Mouse (Mus musculus): ENCODE results near the gene Ip6k1. TPM values are rescaled to one million over a fixed set of nuclear protein-coding genes. Genes with fewer than 3 reads are reported as not detected.

Ip6k1 gene
- 120 to 135 TPM (median 126 TPM) in 4 replicates for total RNA-seq (2023; ENCODE audit: inconsistent age)

GRCm38 (mm10) chr9:108001922-108002770, at the start of gene Ip6k1:
Ip6k1 (plus strand) TSS chr9:108002501.

GRCm38 (mm10) chr9:107975399-107976386, 26.6 kb upstream of the Ip6k1 start, which contains the start of gene Uba7:
Uba7 (plus strand) TSS chr9:107975505.

GRCm38 (mm10) chr9:107982681-107983346, 19.5 kb upstream of the Ip6k1 start, which contains the start of gene Gm20661:
Gm20661 (plus strand) TSS chr9:107983058.

GRCm38 (mm10) chr9:107985131-107986119, 16.9 kb upstream of the Ip6k1 start, which contains the start of gene Inka1:
Inka1 (minus strand) TSS chr9:107985879.

GRCm38 (mm10) chr9:107992197-107992596, 10.1 kb upstream of the Ip6k1 start, which contains the start of gene Cdhr4:
Cdhr4 (plus strand) TSS chr9:107992497.

GRCm38 (mm10) chr9:107996049-107996448, 6.3 kb upstream of the Ip6k1 start, which contains the start of gene Gm20662:
Gm20662 (plus strand) TSS chr9:107996349.

GRCm38 (mm10) chr9:108049016-108049455, 46.7 kb downstream of the Ip6k1 start, which contains the start of gene Gmppb:
Gmppb (plus strand) TSS chr9:108049242.

GRCm38 (mm10) chr9:108052885-108053664, 50.8 kb downstream of the Ip6k1 start, which contains the start of gene Amigo3:
Amigo3 (plus strand) TSS chr9:108053159.

GRCm38 (mm10) chr9:108080168-108080567, 77.9 kb downstream of the Ip6k1 start, which contains the start of gene Mst1:
Mst1 (plus strand) TSS chr9:108080436.

GRCm38 (mm10) chr9:108082988-108083431, 80.7 kb downstream of the Ip6k1 start, which contains the start of gene Rnf123:
Rnf123 (minus strand) TSS chr9:108083346.

GRCm38 (mm10) chr9:108094184-108094941, 92.1 kb downstream of the Ip6k1 start, which contains the start of gene Apeh:
Apeh (minus strand) TSS chr9:108094606.

Other genes starting within 250 kb of the Ip6k1 start
- 286 to 321 TPM (median 308 TPM) in 4 replicates for gene Rbm5, start 231.5 kb upstream of the Ip6k1 start, total RNA-seq (2023; ENCODE audit: inconsistent age)
- 105 to 119 TPM (median 118 TPM) in 4 replicates for gene Rbm6, start 129.3 kb upstream of the Ip6k1 start, total RNA-seq (2023; ENCODE audit: inconsistent age)
- gene Mon1a, start 114.3 kb upstream of the Ip6k1 start, total RNA-seq (2023; ENCODE audit: inconsistent age), result 13.3 to 16.8 TPM (median 15.5 TPM) in 4 replicates
- gene Mst1r, start 95.6 kb upstream of the Ip6k1 start, total RNA-seq (2023; ENCODE audit: inconsistent age), result 0.09 to 0.67 TPM (median 0.62 TPM) in 4 replicates
- gene Actl11, start 74.0 kb upstream of the Ip6k1 start, total RNA-seq (2023; ENCODE audit: inconsistent age), result not detected in 4 replicates
- not detected in 4 replicates for gene Camkv, start 66.8 kb upstream of the Ip6k1 start, total RNA-seq (2023; ENCODE audit: inconsistent age)
- gene Traip, start 52.4 kb upstream of the Ip6k1 start, total RNA-seq (2023; ENCODE audit: inconsistent age), result 5.7 to 9.6 TPM (median 7.8 TPM) in 4 replicates
- gene Uba7, start 27.0 kb upstream of the Ip6k1 start, total RNA-seq (2023; ENCODE audit: inconsistent age), result 177 to 208 TPM (median 186 TPM) in 4 replicates
- 0.39 to 0.66 TPM in 2 of 4 replicates, not detected in the others for gene Gm20661, start 19.4 kb upstream of the Ip6k1 start, total RNA-seq (2023; ENCODE audit: inconsistent age)
- 1.1 to 3.4 TPM (median 2.3 TPM) in 4 replicates for gene Inka1, start 16.6 kb upstream of the Ip6k1 start, total RNA-seq (2023; ENCODE audit: inconsistent age)
- 0.61 TPM in 1 of 4 replicates, not detected in the others for gene Cdhr4, start 10.0 kb upstream of the Ip6k1 start, total RNA-seq (2023; ENCODE audit: inconsistent age)
- 1.6 to 4.2 TPM in 2 of 4 replicates, not detected in the others for gene Gm20662, start 6.2 kb upstream of the Ip6k1 start, total RNA-seq (2023; ENCODE audit: inconsistent age)
- 40.8 to 50.5 TPM (median 49.4 TPM) in 4 replicates for gene Gmppb, start 46.7 kb downstream of the Ip6k1 start, total RNA-seq (2023; ENCODE audit: inconsistent age)
- gene Amigo3, start 50.7 kb downstream of the Ip6k1 start, total RNA-seq (2023; ENCODE audit: inconsistent age), result 12.8 to 17.4 TPM (median 16.1 TPM) in 4 replicates
- 0.24 to 0.61 TPM in 2 of 4 replicates, not detected in the others for gene Mst1, start 77.9 kb downstream of the Ip6k1 start, total RNA-seq (2023; ENCODE audit: inconsistent age)
- gene Rnf123, start 80.8 kb downstream of the Ip6k1 start, total RNA-seq (2023; ENCODE audit: inconsistent age), result 221 to 235 TPM (median 235 TPM) in 4 replicates
- gene Apeh, start 92.1 kb downstream of the Ip6k1 start, total RNA-seq (2023; ENCODE audit: inconsistent age), result 132 to 156 TPM (median 150 TPM) in 4 replicates
- 0.13 to 0.32 TPM (median 0.20 TPM) in 4 replicates for gene Bsn, start 187.9 kb downstream of the Ip6k1 start, total RNA-seq (2023; ENCODE audit: inconsistent age)

Measured in B cell, adult (primary cell).